Mouse (Mus musculus): ENCODE data around the gene Pde7b.

- TF ChIP-seq POLR2A (IDR thresholded peaks at IDR 0.05; ENCODE audit: insufficient read depth, low read depth, low read length) (no peak), CTCF (IDR thresholded peaks at IDR 0.05; ENCODE audit: insufficient read depth, low read depth, low read length) (no peak)
Observed at GRCm38 (mm10) chr10:20633085-20633415, 91.8 kb downstream of the Pde7b start.
